In genomic region chr12:71566371-71566770, GRCm38 (mm10) we compare ENCODE assay signal across 24 mouse cellular contexts.
DNase-seq lines count a peak whose midpoint lies in the region; ATAC-seq and TF ChIP-seq lines count a peak whose summit lies in the region.
"Had no signal": no experiment of that assay in that cellular context is flagged by ENCODE, and none has a peak within 500 bp of the region (broad histone marks: within the 10 kb centered on the region; RNA-seq: fewer than 3 reads in every experiment).

No protein-coding gene starts in this region.

- H3K9me3 ChIP-seq in liver, postnatal 0 days (ENCODE audit: low read length), result no peaks in the 10 kb centered on the region
- H3K9me3 ChIP-seq in liver, embryonic 12.5 days (replicated peaks), result no peaks in the 10 kb centered on the region
- no peaks in the 10 kb centered on the region for H3K9me3 ChIP-seq in stomach, postnatal 0 days (ENCODE audit: control insufficient read depth, low read length)
- H3K9me3 ChIP-seq: embryonic facial prominence, embryonic 13.5 days; embryonic facial prominence, embryonic 15.5 days; forebrain, embryonic 10.5 days; forebrain, embryonic 12.5 days had no signal

- H3K36me3 ChIP-seq in heart, adult 2 months (ENCODE audit: control insufficient read depth, insufficient read depth, low read length), result no peaks in the 10 kb centered on the region
- H3K36me3 ChIP-seq in liver, postnatal 0 days (replicated peaks; ENCODE audit: insufficient read depth, low read length), result no peaks in the 10 kb centered on the region
- no peaks in the 10 kb centered on the region for H3K36me3 ChIP-seq in liver, embryonic 12.5 days
- H3K36me3 ChIP-seq in stomach, postnatal 0 days (ENCODE audit: control insufficient read depth, insufficient read depth, low read length), result no peaks in the 10 kb centered on the region
- H3K36me3 ChIP-seq: embryonic facial prominence, embryonic 13.5 days; embryonic facial prominence, embryonic 15.5 days; forebrain, embryonic 10.5 days; forebrain, embryonic 12.5 days had no signal

- H3K4me3 ChIP-seq in heart, adult 2 months, result no peak overlapping the region
- H3K4me3 ChIP-seq in liver, postnatal 0 days (ENCODE audit: low read depth, low read length), result no peak overlapping the region
- H3K4me3 ChIP-seq in liver, embryonic 12.5 days, result no peak overlapping the region
- H3K4me3 ChIP-seq in stomach, postnatal 0 days (ENCODE audit: low read depth, low read length), result no peak overlapping the region
- H3K4me3 ChIP-seq: embryonic facial prominence, embryonic 13.5 days; embryonic facial prominence, embryonic 15.5 days; erythroblast, embryonic 14.5 days; forebrain, embryonic 10.5 days; forebrain, embryonic 12.5 days had no signal

- no peak for TF ChIP-seq EP300 in heart, adult 2 months (IDR thresholded peaks at IDR 0.05; ENCODE audit: insufficient read depth, low read depth, low read length)
- no peak for TF ChIP-seq EP300 in liver, postnatal 0 days (IDR thresholded peaks at IDR 0.05; ENCODE audit: low read depth)
- TF ChIP-seq EP300 in stomach, postnatal 0 days (optimal IDR thresholded peaks at IDR 0.05), result no peak

- WGBS in heart, adult 2 months, result 92% methylated on average over 3 of the region's 3 CpGs
- 78% methylated on average over 3 of the region's 3 CpGs for WGBS in liver, postnatal 0 days (ENCODE audit: insufficient replicate concordance)
- 69% methylated on average over 3 of the region's 3 CpGs for WGBS in liver, embryonic 12.5 days (ENCODE audit: insufficient replicate concordance)
- 86% methylated on average over 3 of the region's 3 CpGs for WGBS in stomach, postnatal 0 days

- H3K9ac ChIP-seq in heart, adult 2 months (ENCODE audit: low read depth, low read length), result no peak overlapping the region
- no peak overlapping the region for H3K9ac ChIP-seq in liver, postnatal 0 days (replicated peaks)
- H3K9ac ChIP-seq in liver, embryonic 12.5 days, result no peak overlapping the region
- H3K9ac ChIP-seq in stomach, postnatal 0 days (ENCODE audit: low read length), result no peak overlapping the region
- H3K9ac ChIP-seq: embryonic facial prominence, embryonic 13.5 days; embryonic facial prominence, embryonic 15.5 days; forebrain, embryonic 12.5 days had no signal

- no peak for ATAC-seq in liver, postnatal 0 days
- no peak for ATAC-seq in liver, embryonic 12.5 days
- ATAC-seq in stomach, postnatal 0 days (ENCODE audit: low FRiP score, low TSS enrichment), result no peak
- ATAC-seq: forebrain, embryonic 14.5 days; forebrain, embryonic 16.5 days had no signal

- TF ChIP-seq CTCF in heart, adult 2 months (IDR thresholded peaks at IDR 0.05), result no peak
- TF ChIP-seq CTCF in liver, postnatal 0 days (IDR thresholded peaks at IDR 0.05; ENCODE audit: low read depth), result no peak
- no peak for TF ChIP-seq CTCF in stomach, postnatal 0 days (IDR thresholded peaks at IDR 0.05; ENCODE audit: low read depth)

- intact Hi-C loops in heart, adult 2 months (cut with DNase I), result no loop called here

- H3K27me3 ChIP-seq in heart, adult 2 months (ENCODE audit: control insufficient read depth, insufficient read depth, low read length), result no peaks in the 10 kb centered on the region
- no peaks in the 10 kb centered on the region for H3K27me3 ChIP-seq in liver, postnatal 0 days (ENCODE audit: insufficient read depth, low read length)
- no peaks in the 10 kb centered on the region for H3K27me3 ChIP-seq in liver, embryonic 12.5 days (replicated peaks)
- no peaks in the 10 kb centered on the region for H3K27me3 ChIP-seq in stomach, postnatal 0 days (ENCODE audit: control insufficient read depth, insufficient read depth, low read length)
- H3K27me3 ChIP-seq: embryonic facial prominence, embryonic 15.5 days; forebrain, embryonic 12.5 days had no signal

- no peak for TF ChIP-seq POLR2A in heart, adult 2 months (IDR thresholded peaks at IDR 0.05; ENCODE audit: insufficient read depth, low read depth, low read length)

- DNase-seq in heart, adult 11 months, result peak; percentile 73
- no peak for DNase-seq in heart, adult 2 months
- peak; percentile 3 for DNase-seq in liver, postnatal 0 days
- peak; percentile 23 for DNase-seq in 3T3-L1 (ENCODE audit: low read depth, low spot score)
- peak; percentile 45 for DNase-seq in NIH3T3 (ENCODE audit: low read depth)
- no peak for DNase-seq in stomach, postnatal 0 days (ENCODE audit: low spot score)
- DNase-seq: adrenal gland, adult 2 months; adrenal gland, postnatal 10 days; adrenal gland, postnatal 25 days; cerebellum, adult 11 months; cerebellum, adult 18-20 months; cerebellum, adult 8-10 months; cerebellum, adult 9-11 months; cerebellum, postnatal 14 days; cerebellum, postnatal 36 days; embryo, embryonic 11 days had no signal

- H3K27ac ChIP-seq in heart, adult 2 months, result no peak overlapping the region
- H3K27ac ChIP-seq in liver, postnatal 0 days (ENCODE audit: low read depth), result no peak overlapping the region
- no peak overlapping the region for H3K27ac ChIP-seq in liver, embryonic 12.5 days
- H3K27ac ChIP-seq in stomach, postnatal 0 days (replicated peaks), result no peak overlapping the region
- H3K27ac ChIP-seq: embryonic facial prominence, embryonic 15.5 days; forebrain, embryonic 12.5 days had no signal

- no peak overlapping the region for H3K4me2 ChIP-seq in liver, postnatal 0 days (ENCODE audit: low read depth, low read length)
- no peak overlapping the region for H3K4me2 ChIP-seq in liver, embryonic 12.5 days
- H3K4me2 ChIP-seq in stomach, postnatal 0 days (replicated peaks; ENCODE audit: low read depth), result no peak overlapping the region
- H3K4me2 ChIP-seq: embryonic facial prominence, embryonic 13.5 days; embryonic facial prominence, embryonic 15.5 days; forebrain, embryonic 12.5 days had no signal

- H3K79me2 ChIP-seq in heart, adult 2 months (replicated peaks; ENCODE audit: control insufficient read depth, insufficient read depth, low read length), result no peaks in the 10 kb centered on the region

- no peaks in the 10 kb centered on the region for H3K4me1 ChIP-seq in heart, adult 2 months (ENCODE audit: control insufficient read depth, insufficient read depth, low read length)
- H3K4me1 ChIP-seq in liver, postnatal 0 days (ENCODE audit: insufficient read depth), result no peaks in the 10 kb centered on the region
- no peaks in the 10 kb centered on the region for H3K4me1 ChIP-seq in liver, embryonic 12.5 days
- H3K4me1 ChIP-seq in stomach, postnatal 0 days (replicated peaks; ENCODE audit: control insufficient read depth, insufficient read depth), result no peaks in the 10 kb centered on the region

Comparison
In these comparisons a context has a peak if more than half of its experiments do, and no peak if none do; other contexts are left out.
1. DNase-seq: peak in heart, adult 11 months (single experiment), liver, postnatal 0 days (single experiment), 3T3-L1 (single experiment) and NIH3T3 (single experiment); none in heart, adult 2 months (0 of 2) and stomach, postnatal 0 days (single experiment).